Mouse (Mus musculus): ENCODE data around the gene Macrod2. TPM values are rescaled to one million over a fixed set of nuclear protein-coding genes. Genes with fewer than 3 reads are reported as not detected.

Gene Macrod2
- polyA plus RNA-seq, 1 experiment: 57.8 TPM

GRCm38 (mm10) chr2:142303912-142304182 is 1908.7 kb downstream of the Macrod2 start:
- H3K36me3 ChIP-seq (replicated peaks; ENCODE audit: low read length): no peaks in the 10 kb centered on the region
- no peaks in the 10 kb centered on the region for H3K4me1 ChIP-seq
- no peak overlapping the region for H3K4me3 ChIP-seq (replicated peaks)
- no peak for TF ChIP-seq FLI1 (IDR thresholded peaks at IDR 0.05; ENCODE audit: low read length)
- H3K27me3 ChIP-seq (replicated peaks): no peaks in the 10 kb centered on the region
- peaks cover 7% of the 10 kb centered on the region; the same call in 1 of the 2 replicates for H3K9me3 ChIP-seq

GRCm38 (mm10) chr2:142323158-142323557 is 1928.0 kb downstream of the Macrod2 start:
- TF ChIP-seq FLI1 (IDR thresholded peaks at IDR 0.05; ENCODE audit: low read length) (no peak), GATA1 (IDR thresholded peaks at IDR 0.05; ENCODE audit: borderline replicate concordance, low read length) (no peak)
- Histone ChIP-seq H3K27me3 (replicated peaks) (no peaks in the 10 kb centered on the region), H3K36me3 (replicated peaks; ENCODE audit: low read length) (no peaks in the 10 kb centered on the region), H3K4me1 (no peaks in the 10 kb centered on the region), H3K9me3 (peaks cover 7% of the 10 kb centered on the region), H3K4me3 (replicated peaks) (no peak overlapping the region)

GRCm38 (mm10) chr2:142326737-142327136 is 1931.6 kb downstream of the Macrod2 start:
- Histone ChIP-seq H3K9me3 (peaks cover 10% of the 10 kb centered on the region), H3K4me3 (replicated peaks) (no peak overlapping the region), H3K27me3 (replicated peaks) (no peaks in the 10 kb centered on the region), H3K4me1 (no peaks in the 10 kb centered on the region), H3K36me3 (replicated peaks; ENCODE audit: low read length) (no peaks in the 10 kb centered on the region)
- no peak for TF ChIP-seq GATA1 (IDR thresholded peaks at IDR 0.05; ENCODE audit: borderline replicate concordance, low read length)
- no peak for TF ChIP-seq FLI1 (IDR thresholded peaks at IDR 0.05; ENCODE audit: low read length)

GRCm38 (mm10) chr2:142329761-142330160 is 1934.7 kb downstream of the Macrod2 start:
- peaks cover 8% of the 10 kb centered on the region for H3K9me3 ChIP-seq
- no peak overlapping the region for H3K4me3 ChIP-seq (replicated peaks)
- no peaks in the 10 kb centered on the region for H3K36me3 ChIP-seq (replicated peaks; ENCODE audit: low read length)
- no peak for TF ChIP-seq GATA1 (IDR thresholded peaks at IDR 0.05; ENCODE audit: borderline replicate concordance, low read length)
- no peaks in the 10 kb centered on the region for H3K4me1 ChIP-seq
- H3K27me3 ChIP-seq (replicated peaks): no peaks in the 10 kb centered on the region

GRCm38 (mm10) chr2:142334441-142335102 is 1939.5 kb downstream of the Macrod2 start:
- H3K36me3 ChIP-seq (replicated peaks; ENCODE audit: low read length): no peaks in the 10 kb centered on the region
- no peaks in the 10 kb centered on the region for H3K27me3 ChIP-seq (replicated peaks)
- H3K9me3 ChIP-seq: peaks cover 11% of the 10 kb centered on the region; the same call in 1 of the 2 replicates
- H3K4me3 ChIP-seq (replicated peaks): no peak overlapping the region
- TF ChIP-seq GATA1 (IDR thresholded peaks at IDR 0.05; ENCODE audit: borderline replicate concordance, low read length) (no peak), FLI1 (IDR thresholded peaks at IDR 0.05; ENCODE audit: low read length) (no peak)
- no peaks in the 10 kb centered on the region for H3K4me1 ChIP-seq

- H3K4me3 ChIP-seq (replicated peaks): no peak overlapping the region
- H3K36me3 ChIP-seq (replicated peaks; ENCODE audit: low read length): no peaks in the 10 kb centered on the region
- peaks cover 13% of the 10 kb centered on the region; the same call in 1 of the 2 replicates for H3K9me3 ChIP-seq
- no peak for TF ChIP-seq FLI1 (IDR thresholded peaks at IDR 0.05; ENCODE audit: low read length)
- no peak for TF ChIP-seq GATA1 (IDR thresholded peaks at IDR 0.05; ENCODE audit: borderline replicate concordance, low read length)
- no peaks in the 10 kb centered on the region for H3K4me1 ChIP-seq
- no peaks in the 10 kb centered on the region for H3K27me3 ChIP-seq (replicated peaks)
Observed at GRCm38 (mm10) chr2:142335103-142335999, 1940.2 kb downstream of the Macrod2 start.

- TF ChIP-seq FLI1 (IDR thresholded peaks at IDR 0.05; ENCODE audit: low read length) (no peak), GATA1 (IDR thresholded peaks at IDR 0.05; ENCODE audit: borderline replicate concordance, low read length) (no peak)
- no peaks in the 10 kb centered on the region for H3K36me3 ChIP-seq (replicated peaks; ENCODE audit: low read length)
Observed at GRCm38 (mm10) chr2:142344021-142344420, 1948.9 kb downstream of the Macrod2 start.

GRCm38 (mm10) chr2:142344758-142345157 is 1949.6 kb downstream of the Macrod2 start:
- Histone ChIP-seq H3K9me3 (peaks cover 15% of the 10 kb centered on the region), H3K4me3 (replicated peaks) (no peak overlapping the region), H3K36me3 (replicated peaks; ENCODE audit: low read length) (no peaks in the 10 kb centered on the region), H3K27me3 (replicated peaks) (no peaks in the 10 kb centered on the region), H3K4me1 (no peaks in the 10 kb centered on the region; the same call in 1 of the 2 replicates)
- TF ChIP-seq GATA1 (IDR thresholded peaks at IDR 0.05; ENCODE audit: borderline replicate concordance, low read length): no peak

More at GRCm38 (mm10) chr2:142344021-142344420, 1948.9 kb downstream of the Macrod2 start:
- Histone ChIP-seq H3K4me3 (replicated peaks) (no peak overlapping the region), H3K4me1 (no peaks in the 10 kb centered on the region; the same call in 1 of the 2 replicates), H3K9me3 (peaks cover 19% of the 10 kb centered on the region), H3K27me3 (replicated peaks) (no peaks in the 10 kb centered on the region)

- H3K4me1 ChIP-seq: no peaks in the 10 kb centered on the region
- TF ChIP-seq GATA1 (IDR thresholded peaks at IDR 0.05; ENCODE audit: borderline replicate concordance, low read length): no peak
- TF ChIP-seq FLI1 (IDR thresholded peaks at IDR 0.05; ENCODE audit: low read length): no peak
- no peaks in the 10 kb centered on the region for H3K36me3 ChIP-seq (replicated peaks; ENCODE audit: low read length)
- no peaks in the 10 kb centered on the region for H3K27me3 ChIP-seq (replicated peaks)
- peaks cover 8% of the 10 kb centered on the region for H3K9me3 ChIP-seq
- H3K4me3 ChIP-seq (replicated peaks): no peak overlapping the region
Observed at GRCm38 (mm10) chr2:142349805-142350204, 1954.7 kb downstream of the Macrod2 start.

- H3K27me3 ChIP-seq (replicated peaks): no peaks in the 10 kb centered on the region
- H3K4me1 ChIP-seq: no peaks in the 10 kb centered on the region
- no peak for TF ChIP-seq FLI1 (IDR thresholded peaks at IDR 0.05; ENCODE audit: low read length)
- TF ChIP-seq GATA1 (IDR thresholded peaks at IDR 0.05; ENCODE audit: borderline replicate concordance, low read length): no peak
- H3K4me3 ChIP-seq (replicated peaks): no peak overlapping the region
- peaks cover 6% of the 10 kb centered on the region; the same call in 1 of the 2 replicates for H3K9me3 ChIP-seq
- H3K36me3 ChIP-seq (replicated peaks; ENCODE audit: low read length): no peaks in the 10 kb centered on the region
Observed at GRCm38 (mm10) chr2:142362888-142363287, 1967.8 kb downstream of the Macrod2 start.

All from megakaryocyte, embryonic 14.5 days (primary cell).